Mouse (Mus musculus): ENCODE measurements around the gene Mical3. TPM values are rescaled to one million over a fixed set of nuclear protein-coding genes. Genes with fewer than 3 reads are reported as not detected.

Gene Mical3
- polyA plus RNA-seq, 1 experiment from 2014 or later, result 32.9 TPM

Other genes with a start within 250 kb of the Mical3 start
- 43.0 and 45.6 TPM in 2 replicates for gene Bid, start 214.1 kb downstream of the Mical3 start, polyA plus RNA-seq (2015; fragmentation: Nextera tagmentation; extraction: Ambion mirVana)
- gene Pex26, start 52.7 kb upstream of the Mical3 start, polyA plus RNA-seq (2015; fragmentation: Nextera tagmentation; extraction: Ambion mirVana), result 13.5 and 15.6 TPM in 2 replicates
- 1.0 and 1.8 TPM in 2 replicates for gene Tuba8, start 79.7 kb upstream of the Mical3 start, polyA plus RNA-seq (2015; fragmentation: Nextera tagmentation; extraction: Ambion mirVana)
- 0.75 and 1.7 TPM in 2 replicates for gene Usp18, start 114.9 kb upstream of the Mical3 start, polyA plus RNA-seq (2015; fragmentation: Nextera tagmentation; extraction: Ambion mirVana)
- gene Slc6a13, start 169.2 kb upstream of the Mical3 start, polyA plus RNA-seq (2015; fragmentation: Nextera tagmentation; extraction: Ambion mirVana), result 55.2 and 61.7 TPM in 2 replicates
- 2.4 and 2.5 TPM in 2 replicates for gene Slc6a12, start 212.1 kb upstream of the Mical3 start, polyA plus RNA-seq (2015; fragmentation: Nextera tagmentation; extraction: Ambion mirVana)

All from hindbrain, embryonic 16.5 days (tissue).